Mouse (Mus musculus) ES-CJ7 (cell line): Measurements from ENCODE around the gene Dynlrb1.

Source experiments
- DNase-seq: peaks from one replicate; pipeline ENCODE4 v3.0.0; 2011; ENCODE audit warnings: low read depth, low spot score

Gene Dynlrb1

GRCm38 (mm10) chr2:155280116-155280515, 43.8 kb downstream of the Dynlrb1 start:
- no peak for DNase-seq

- no peak for DNase-seq
Observed at GRCm38 (mm10) chr2:155283793-155284192, 47.5 kb downstream of the Dynlrb1 start.

DNA sequence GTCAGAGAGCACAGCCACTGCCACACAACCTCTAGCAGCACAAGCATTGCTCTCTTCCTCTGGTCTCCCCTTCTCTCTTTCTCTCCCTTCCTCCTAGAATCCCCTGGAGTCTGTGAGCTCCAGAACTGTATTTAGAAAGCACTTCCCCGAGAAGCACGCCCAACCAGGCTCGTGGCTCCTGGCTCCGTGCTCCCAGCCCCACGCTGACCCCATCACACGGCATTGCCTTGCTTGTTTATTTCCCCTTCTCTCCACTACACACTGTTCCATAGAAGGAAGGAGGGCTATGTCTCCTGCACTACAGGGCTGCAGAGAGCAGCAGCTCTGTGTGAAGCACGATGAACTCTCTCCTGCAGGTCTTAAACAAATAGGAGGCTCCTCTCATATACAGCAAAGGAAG, 48.3 kb downstream of the Dynlrb1 start:
- DNase-seq = no peak

- DNase-seq = no peak
Observed at GRCm38 (mm10) chr2:155285744-155286143, 49.4 kb downstream of the Dynlrb1 start.

GRCm38 (mm10) chr2:155287456-155288250, 51.3 kb downstream of the Dynlrb1 start:
- DNase-seq = no peak

DNA sequence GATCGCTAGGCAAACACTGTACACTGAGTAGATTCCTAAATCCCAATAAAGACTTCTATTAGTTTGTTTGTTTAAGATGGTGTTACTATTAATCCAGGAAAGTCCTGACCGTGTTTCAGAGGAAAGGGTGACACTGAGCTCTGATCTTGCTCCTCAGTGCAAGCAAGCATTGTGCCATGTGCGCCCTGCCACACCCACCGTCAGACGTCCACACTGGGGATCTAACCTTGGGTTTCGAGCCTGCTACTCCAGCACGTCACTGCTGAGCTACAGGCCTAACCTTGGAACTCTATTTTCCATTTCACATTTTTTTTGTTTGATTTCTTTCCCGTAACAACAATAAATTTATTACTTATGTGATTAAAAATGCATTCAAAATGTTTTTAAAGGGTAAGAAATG, 53.7 kb downstream of the Dynlrb1 start:
- no peak for DNase-seq

DNA sequence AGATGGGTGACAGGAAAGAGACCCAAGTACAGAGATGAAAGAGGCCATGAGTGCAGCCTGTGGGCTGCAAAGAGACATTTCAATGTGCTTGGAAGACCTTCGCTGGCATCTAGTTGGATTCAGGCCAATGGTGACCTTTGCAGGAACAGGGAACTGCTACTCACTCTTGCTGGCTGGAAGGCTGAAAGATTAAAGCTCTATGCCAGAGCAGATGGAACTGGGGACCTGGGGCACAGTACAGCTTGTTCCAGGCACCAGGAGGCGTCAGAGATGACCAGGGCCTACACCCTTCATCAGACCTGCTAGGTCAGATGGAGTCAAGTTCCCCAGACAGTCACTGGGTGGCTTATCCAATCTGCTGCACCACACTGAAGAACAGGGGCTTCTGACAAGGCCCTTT, 57.0 kb downstream of the Dynlrb1 start:
- no peak for DNase-seq

- no peak for DNase-seq
Observed at GRCm38 (mm10) chr2:155293946-155294345, 57.6 kb downstream of the Dynlrb1 start.

GRCm38 (mm10) chr2:155295453-155295852, 59.1 kb downstream of the Dynlrb1 start:
- DNase-seq = no peak

GRCm38 (mm10) chr2:155299563-155299962, 63.2 kb downstream of the Dynlrb1 start:
- DNase-seq = no peak
